Mouse (Mus musculus): ENCODE results near the gene Pygb. TPM values are rescaled to one million over a fixed set of nuclear protein-coding genes. Genes with fewer than 3 reads are reported as not detected.

Pygb gene
- polyA plus RNA-seq, 1 experiment from 2014 or later: 89.9 TPM

- Histone ChIP-seq H3K4me2 (replicated peaks) (no peak overlapping the region), H3K4me3 (no peak overlapping the region), H3K4me1 (no peaks in the 10 kb centered on the region), H3K27me3 (no peaks in the 10 kb centered on the region), H3K9ac (no peak overlapping the region), H3K36me3 (peaks cover 35% of the 10 kb centered on the region), H3K27ac (no peak overlapping the region), H3K9me3 (no peaks in the 10 kb centered on the region)
- WGBS: 89% methylated on average over 5 of the region's 5 CpGs
- no peak for ATAC-seq (ENCODE audit: insufficient number of reproducible peaks, insufficient read depth, low FRiP score, low TSS enrichment)
Observed at GRCm38 (mm10) chr2:150800616-150801015, 14.1 kb downstream of the Pygb start.

DNA sequence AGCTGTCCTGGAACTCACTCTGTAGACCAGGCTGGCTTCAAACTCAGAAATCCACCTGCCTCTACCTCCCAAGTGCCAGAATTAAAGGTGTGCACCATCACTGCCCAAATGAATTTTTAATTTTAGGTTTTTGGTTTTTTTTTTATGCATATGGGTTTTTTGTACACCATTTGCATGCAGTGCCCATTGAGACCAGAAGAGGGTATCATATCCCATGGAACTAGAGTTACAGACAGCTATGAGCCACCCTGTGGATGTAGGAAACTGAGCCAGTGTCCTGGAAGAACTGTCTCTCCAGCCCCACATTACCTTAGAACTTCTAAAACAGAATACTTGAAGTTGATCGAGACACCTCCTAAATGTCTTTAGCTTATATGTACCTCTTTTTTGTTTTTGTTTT lies 16.5 kb downstream of the Pygb start:
- WGBS: 98% methylated on average over 1 of the region's 1 CpGs
- Histone ChIP-seq H3K4me2 (replicated peaks) (no peak overlapping the region), H3K9me3 (no peaks in the 10 kb centered on the region), H3K4me1 (no peaks in the 10 kb centered on the region), H3K4me3 (no peak overlapping the region), H3K27ac (no peak overlapping the region), H3K9ac (no peak overlapping the region), H3K27me3 (no peaks in the 10 kb centered on the region), H3K36me3 (peaks cover 36% of the 10 kb centered on the region)
- no peak for ATAC-seq (ENCODE audit: insufficient number of reproducible peaks, insufficient read depth, low FRiP score, low TSS enrichment)

DNA sequence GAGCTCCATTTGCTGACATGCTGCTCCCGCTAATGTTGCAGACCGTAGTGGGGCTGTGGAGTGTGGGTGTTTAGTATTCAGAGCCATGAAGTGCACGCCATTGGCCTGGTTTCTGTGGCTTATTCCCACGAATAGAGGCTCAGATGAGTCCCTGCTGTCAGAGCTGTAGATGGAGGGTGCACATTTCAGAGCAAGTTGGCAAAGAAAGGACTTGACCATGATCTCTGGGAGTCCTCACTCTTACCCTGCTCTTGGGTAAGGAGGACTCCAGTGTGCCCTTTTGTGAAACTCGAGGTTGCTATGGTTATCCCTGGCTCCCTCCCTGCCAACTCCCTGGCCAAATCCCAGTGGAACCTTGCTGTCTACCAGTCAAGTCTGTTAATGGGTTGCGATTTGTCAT lies 21.8 kb downstream of the Pygb start:
- Histone ChIP-seq H3K4me3 (no peak overlapping the region), H3K4me2 (replicated peaks) (no peak overlapping the region), H3K4me1 (no peaks in the 10 kb centered on the region), H3K9me3 (no peaks in the 10 kb centered on the region), H3K27me3 (no peaks in the 10 kb centered on the region), H3K9ac (no peak overlapping the region), H3K27ac (no peak overlapping the region), H3K36me3 (peaks cover 70% of the 10 kb centered on the region)
- 87% methylated on average over 6 of the region's 6 CpGs for WGBS
- ATAC-seq (ENCODE audit: insufficient number of reproducible peaks, insufficient read depth, low FRiP score, low TSS enrichment): no peak

DNA sequence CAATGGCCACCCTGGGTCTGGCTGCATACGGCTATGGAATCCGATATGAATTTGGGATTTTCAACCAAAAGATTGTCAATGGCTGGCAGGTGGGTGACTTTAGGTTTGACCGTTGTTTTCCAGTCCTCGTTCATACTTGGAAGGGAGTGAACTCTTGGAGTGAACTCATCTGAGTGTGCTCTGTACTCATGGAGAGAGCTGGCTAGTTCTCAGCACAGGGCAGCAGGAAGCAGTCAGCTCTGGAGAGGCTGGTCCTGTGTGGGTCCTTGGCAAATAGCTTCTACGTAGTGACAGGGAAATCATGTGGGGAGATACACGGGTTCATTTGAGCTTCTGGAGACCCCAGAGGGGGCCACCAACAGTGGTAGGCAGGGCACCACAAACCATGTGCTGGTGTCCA lies 22.3 kb downstream of the Pygb start:
- no peak overlapping the region for H3K9ac ChIP-seq
- H3K4me1 ChIP-seq: no peaks in the 10 kb centered on the region
- no peak overlapping the region for H3K27ac ChIP-seq
- no peak for ATAC-seq (ENCODE audit: insufficient number of reproducible peaks, insufficient read depth, low FRiP score, low TSS enrichment)
- no peak overlapping the region for H3K4me2 ChIP-seq (replicated peaks)
- no peaks in the 10 kb centered on the region for H3K27me3 ChIP-seq
- 95% methylated on average over 6 of the region's 6 CpGs for WGBS
- H3K4me3 ChIP-seq: no peak overlapping the region
- peaks cover 74% of the 10 kb centered on the region for H3K36me3 ChIP-seq
- no peaks in the 10 kb centered on the region for H3K9me3 ChIP-seq

GRCm38 (mm10) chr2:150810603-150811002 lies 24.1 kb downstream of the Pygb start:
- Histone ChIP-seq H3K4me3 (no peak overlapping the region), H3K4me1 (no peaks in the 10 kb centered on the region), H3K27ac (no peak overlapping the region), H3K27me3 (no peaks in the 10 kb centered on the region), H3K4me2 (replicated peaks) (no peak overlapping the region), H3K9ac (no peak overlapping the region), H3K9me3 (no peaks in the 10 kb centered on the region), H3K36me3 (peaks cover 84% of the 10 kb centered on the region)
- WGBS: 86% methylated on average over 5 of the region's 5 CpGs
- ATAC-seq (ENCODE audit: insufficient number of reproducible peaks, insufficient read depth, low FRiP score, low TSS enrichment): no peak

GRCm38 (mm10) chr2:150812816-150813215 lies 26.3 kb downstream of the Pygb start:
- ATAC-seq (ENCODE audit: insufficient number of reproducible peaks, insufficient read depth, low FRiP score, low TSS enrichment): no peak
- WGBS: 87% methylated on average over 6 of the region's 6 CpGs
- H3K4me2 ChIP-seq (replicated peaks): no peak overlapping the region
- H3K27me3 ChIP-seq: no peaks in the 10 kb centered on the region
- no peaks in the 10 kb centered on the region for H3K4me1 ChIP-seq
- H3K9ac ChIP-seq: no peak overlapping the region
- no peak overlapping the region for H3K4me3 ChIP-seq
- H3K9me3 ChIP-seq: no peaks in the 10 kb centered on the region
- H3K27ac ChIP-seq: no peak overlapping the region
- peaks cover 88% of the 10 kb centered on the region for H3K36me3 ChIP-seq

DNA sequence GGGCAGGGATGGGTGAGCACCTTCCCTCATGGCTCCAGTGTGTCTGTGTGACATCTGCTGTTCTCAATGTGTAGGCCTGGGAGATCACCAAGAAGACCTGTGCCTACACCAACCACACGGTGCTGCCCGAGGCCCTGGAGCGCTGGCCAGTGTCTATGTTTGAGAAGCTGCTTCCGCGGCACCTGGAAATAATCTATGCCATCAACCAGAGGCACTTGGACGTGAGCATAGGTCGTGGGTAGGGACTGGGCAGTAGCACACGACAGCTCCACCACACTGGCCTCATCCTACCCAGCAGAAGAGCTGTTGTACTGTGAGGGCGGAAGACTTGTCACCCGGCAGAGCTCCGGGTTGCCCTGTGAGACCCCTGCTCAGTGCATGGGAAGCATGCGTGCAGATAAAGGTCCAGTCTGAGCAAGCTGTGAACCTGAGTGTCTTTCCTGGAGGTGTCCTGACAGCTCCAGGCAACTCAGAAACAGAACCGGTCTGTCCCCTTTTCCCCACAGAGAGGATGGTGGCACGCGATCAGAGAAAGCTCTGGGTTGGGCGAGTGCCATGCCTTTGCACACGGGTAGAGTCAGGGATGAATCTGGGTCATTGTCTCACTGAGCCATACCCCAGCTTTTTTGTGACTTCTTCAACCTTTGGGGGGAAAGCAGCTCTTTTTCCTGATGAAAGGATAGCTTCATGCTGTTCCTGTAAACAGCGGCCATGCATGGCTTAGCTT lies 30.3 kb downstream of the Pygb start:
- no peak for ATAC-seq (ENCODE audit: insufficient number of reproducible peaks, insufficient read depth, low FRiP score, low TSS enrichment)
- H3K36me3 ChIP-seq: peaks cover 82% of the 10 kb centered on the region
- H3K9me3 ChIP-seq: no peaks in the 10 kb centered on the region
- 90% methylated on average over 18 of the region's 18 CpGs for WGBS
- H3K27ac ChIP-seq: no peak overlapping the region
- no peak overlapping the region for H3K4me2 ChIP-seq (replicated peaks)
- no peak overlapping the region for H3K4me3 ChIP-seq
- H3K4me1 ChIP-seq: no peaks in the 10 kb centered on the region
- no peak overlapping the region for H3K9ac ChIP-seq
- H3K27me3 ChIP-seq: no peaks in the 10 kb centered on the region

- Histone ChIP-seq H3K9me3 (no peaks in the 10 kb centered on the region), H3K9ac (no peak overlapping the region), H3K4me3 (no peak overlapping the region), H3K27me3 (no peaks in the 10 kb centered on the region), H3K36me3 (peaks cover 76% of the 10 kb centered on the region), H3K4me2 (replicated peaks) (no peak overlapping the region), H3K27ac (no peak overlapping the region), H3K4me1 (no peaks in the 10 kb centered on the region)
- WGBS: 93% methylated on average over 8 of the region's 8 CpGs
- ATAC-seq (ENCODE audit: insufficient number of reproducible peaks, insufficient read depth, low FRiP score, low TSS enrichment): no peak
Observed at GRCm38 (mm10) chr2:150818742-150819141, 32.2 kb downstream of the Pygb start.

DNA sequence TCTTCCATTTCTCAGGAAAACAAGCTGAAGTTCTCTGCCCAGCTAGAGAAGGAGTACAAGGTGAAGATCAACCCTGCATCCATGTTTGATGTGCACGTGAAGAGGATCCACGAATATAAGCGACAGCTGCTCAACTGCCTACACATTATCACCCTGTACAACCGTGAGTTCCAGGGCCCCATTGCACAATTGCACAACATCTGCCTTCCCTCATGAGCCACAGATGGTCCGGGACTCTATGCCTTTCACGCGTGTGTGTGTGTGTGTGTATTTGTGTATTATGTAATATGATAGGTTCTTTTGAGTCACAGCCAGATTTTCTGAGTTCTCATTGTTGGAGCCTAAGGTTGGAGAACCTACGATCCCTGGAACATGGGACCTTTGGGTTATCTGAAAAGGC lies 34.2 kb downstream of the Pygb start:
- WGBS: 88% methylated on average over 8 of the region's 8 CpGs
- Histone ChIP-seq H3K36me3 (peaks cover 72% of the 10 kb centered on the region), H3K9me3 (no peaks in the 10 kb centered on the region), H3K27ac (no peak overlapping the region), H3K9ac (no peak overlapping the region), H3K4me1 (no peaks in the 10 kb centered on the region), H3K27me3 (no peaks in the 10 kb centered on the region), H3K4me2 (replicated peaks) (no peak overlapping the region), H3K4me3 (no peak overlapping the region)
- no peak for ATAC-seq (ENCODE audit: insufficient number of reproducible peaks, insufficient read depth, low FRiP score, low TSS enrichment)

- no peak overlapping the region for H3K4me2 ChIP-seq (replicated peaks)
- 78% methylated on average over 8 of the region's 8 CpGs for WGBS
- H3K36me3 ChIP-seq: peaks cover 75% of the 10 kb centered on the region
- no peak for ATAC-seq (ENCODE audit: insufficient number of reproducible peaks, insufficient read depth, low FRiP score, low TSS enrichment)
- H3K9ac ChIP-seq: no peak overlapping the region
- no peaks in the 10 kb centered on the region for H3K27me3 ChIP-seq
- no peaks in the 10 kb centered on the region for H3K4me1 ChIP-seq
- no peak overlapping the region for H3K4me3 ChIP-seq
- no peak overlapping the region for H3K27ac ChIP-seq
- H3K9me3 ChIP-seq: no peaks in the 10 kb centered on the region
Observed at GRCm38 (mm10) chr2:150822987-150823386, 36.5 kb downstream of the Pygb start.

- H3K36me3 ChIP-seq: peaks cover 82% of the 10 kb centered on the region
Observed at GRCm38 (mm10) chr2:150826426-150826825, 39.9 kb downstream of the Pygb start.

DNA sequence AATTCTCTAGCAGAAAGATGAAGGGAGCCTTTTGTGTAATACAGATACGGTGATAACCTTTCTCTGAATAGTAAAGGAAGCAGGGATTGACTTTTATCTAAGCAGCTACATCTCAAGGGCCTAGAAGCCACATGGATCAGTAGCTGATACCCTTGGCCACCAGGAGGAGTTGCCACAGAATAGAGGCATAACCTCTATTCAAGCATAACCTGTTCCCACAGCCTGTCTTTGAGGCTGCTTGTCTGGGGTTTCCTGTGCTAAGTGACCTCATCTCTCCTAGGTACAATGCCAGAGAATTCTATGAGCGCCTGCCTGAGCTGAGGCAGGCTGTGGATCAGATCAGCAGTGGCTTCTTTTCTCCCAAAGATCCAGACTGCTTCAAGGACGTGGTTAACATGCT lies 41.6 kb downstream of the Pygb start:
- H3K4me2 ChIP-seq (replicated peaks): no peak overlapping the region
- no peaks in the 10 kb centered on the region for H3K4me1 ChIP-seq
- no peaks in the 10 kb centered on the region for H3K9me3 ChIP-seq
- H3K4me3 ChIP-seq: no peak overlapping the region
- no peak overlapping the region for H3K27ac ChIP-seq
- WGBS: 84% methylated on average over 3 of the region's 3 CpGs
- ATAC-seq (ENCODE audit: insufficient number of reproducible peaks, insufficient read depth, low FRiP score, low TSS enrichment): no peak
- H3K36me3 ChIP-seq: peaks cover 91% of the 10 kb centered on the region
- no peak overlapping the region for H3K9ac ChIP-seq
- H3K27me3 ChIP-seq: no peaks in the 10 kb centered on the region

More at GRCm38 (mm10) chr2:150826426-150826825, 39.9 kb downstream of the Pygb start:
- H3K4me3 ChIP-seq: no peak overlapping the region
- H3K4me1 ChIP-seq: no peaks in the 10 kb centered on the region
- H3K9ac ChIP-seq: no peak overlapping the region
- no peak for ATAC-seq (ENCODE audit: insufficient number of reproducible peaks, insufficient read depth, low FRiP score, low TSS enrichment)
- H3K4me2 ChIP-seq (replicated peaks): no peak overlapping the region
- H3K27me3 ChIP-seq: no peaks in the 10 kb centered on the region
- 84% methylated on average over 3 of the region's 3 CpGs for WGBS
- H3K9me3 ChIP-seq: no peaks in the 10 kb centered on the region
- H3K27ac ChIP-seq: no peak overlapping the region
